Mouse (Mus musculus) 3T3-L1 (cell line): ENCODE results near the gene Gm3448.
A peak's percentile ranks its signal among the peaks of the same experiment; 100 is the strongest.
"Not testable (repeated sequence)": the region's sequence is repeated elsewhere in the genome, so short reads cannot be mapped to it uniquely, and the experiment has no call there.

ENCODE experiments used
- DNase-seq: peaks from one replicate; pipeline ENCODE4 v3.0.0-alpha.2; 2015; ENCODE audit warnings: low read depth, low spot score

Gene Gm3448

DNA sequence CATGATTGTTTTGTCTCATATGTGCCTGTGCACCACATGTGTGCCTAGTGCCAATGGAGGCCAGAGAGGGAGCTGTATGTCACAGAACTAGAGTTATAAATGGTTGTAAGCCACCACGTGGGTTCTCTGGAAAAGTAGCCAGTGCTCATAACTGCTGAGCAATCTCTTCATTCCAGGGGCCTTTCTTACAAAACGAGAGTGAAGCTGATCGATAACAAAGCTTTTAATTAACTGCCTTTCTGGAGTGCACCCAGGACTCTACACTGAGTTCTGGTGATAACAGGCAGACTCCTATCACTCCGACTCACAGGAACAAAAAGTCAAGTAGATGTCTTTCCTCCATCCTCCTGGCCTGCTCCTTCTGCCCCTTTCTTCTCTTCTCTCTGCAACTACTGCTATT is 9.9 kb downstream of the Gm3448 start:
- DNase-seq = not testable (repeated sequence)

DNA sequence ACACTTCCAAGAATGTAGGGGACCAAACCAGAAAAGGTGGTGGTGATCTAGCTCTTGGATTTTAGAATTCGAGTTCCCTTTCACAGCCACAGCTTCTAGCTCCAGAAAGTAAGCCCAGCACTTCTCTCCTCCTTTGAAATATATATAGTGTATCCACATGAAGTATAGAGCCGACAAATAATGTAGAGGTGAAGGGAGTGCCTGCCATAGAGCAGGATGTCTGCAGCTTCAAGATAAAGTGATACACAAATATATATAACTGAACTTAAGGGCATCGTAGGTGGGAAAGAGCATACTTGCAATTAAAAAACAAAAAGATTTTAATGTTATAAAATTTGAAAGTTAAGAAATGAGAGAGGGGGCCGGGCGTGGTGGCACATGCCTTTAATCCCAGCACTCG is 15.8 kb downstream of the Gm3448 start:
- DNase-seq = not testable (repeated sequence)

GRCm38 (mm10) chr17:15024502-15025193 is 16.7 kb downstream of the Gm3448 start:
- not testable (repeated sequence) for DNase-seq

DNA sequence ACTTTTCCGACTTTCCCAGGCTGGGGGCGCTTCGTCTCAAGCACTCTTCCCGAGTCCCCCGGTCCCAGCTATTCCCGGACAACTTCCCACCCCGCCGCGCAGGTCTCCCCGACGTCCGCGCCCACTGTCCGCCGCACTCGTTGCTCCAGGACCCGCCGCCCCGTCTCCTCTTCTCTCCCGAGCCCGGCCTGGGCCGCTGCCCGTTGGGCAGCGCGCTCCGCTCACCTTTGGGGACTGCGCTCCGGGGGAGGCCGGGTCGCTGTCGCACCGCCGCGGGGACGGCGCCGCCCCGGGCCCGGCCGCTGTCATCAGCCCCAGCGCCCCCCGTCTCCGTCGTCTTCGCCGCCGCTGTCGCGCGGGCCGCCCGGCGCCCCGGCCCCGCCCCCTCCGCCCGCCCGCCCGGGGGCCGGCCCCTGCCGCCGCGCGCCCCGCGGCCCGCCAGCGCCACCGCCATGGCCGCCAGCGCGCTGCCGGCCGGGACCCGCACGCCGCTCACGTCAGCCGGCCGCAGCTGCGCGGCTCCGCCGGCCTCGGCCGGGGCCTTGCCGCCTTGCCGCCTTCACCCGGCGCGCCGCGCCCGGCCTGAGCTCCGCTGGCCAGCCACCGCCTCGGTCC is 17.4 kb downstream of the Gm3448 start:
- DNase-seq = not testable (repeated sequence)

DNA sequence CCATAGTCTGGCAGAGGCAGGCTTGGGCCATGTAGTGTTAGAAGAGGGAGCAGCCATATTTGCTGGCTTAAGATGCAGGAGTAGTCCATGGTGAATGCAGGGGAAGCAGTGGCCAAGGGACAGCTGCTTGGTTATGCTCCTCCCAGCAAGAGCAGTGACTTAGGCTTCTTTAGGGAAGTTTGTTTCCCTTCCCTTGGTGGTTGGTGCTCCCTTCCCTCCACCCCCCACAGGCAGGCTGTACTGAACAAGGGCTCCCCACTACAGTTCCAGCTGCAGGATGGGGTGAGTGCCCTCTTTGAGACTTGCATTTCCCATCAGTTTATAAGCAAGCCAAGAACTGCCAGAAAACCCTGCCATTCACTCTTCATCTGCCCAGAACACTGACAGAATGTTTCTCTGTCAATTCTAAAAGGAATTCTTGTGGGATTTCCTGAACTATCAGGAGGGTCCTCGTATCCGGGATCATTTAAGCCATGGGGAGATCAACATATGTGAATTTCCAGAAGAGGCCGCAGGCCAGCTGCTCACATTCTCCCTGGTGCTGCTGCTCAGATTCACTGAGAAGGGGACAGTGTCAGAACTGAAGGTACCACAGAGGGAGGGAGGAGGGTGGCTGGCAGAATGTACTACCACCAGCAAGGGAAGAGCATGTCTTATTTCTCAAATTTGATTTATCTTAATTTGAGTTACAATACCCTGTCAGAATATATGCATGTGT is 19.7 kb downstream of the Gm3448 start:
- DNase-seq = not testable (repeated sequence)

DNA sequence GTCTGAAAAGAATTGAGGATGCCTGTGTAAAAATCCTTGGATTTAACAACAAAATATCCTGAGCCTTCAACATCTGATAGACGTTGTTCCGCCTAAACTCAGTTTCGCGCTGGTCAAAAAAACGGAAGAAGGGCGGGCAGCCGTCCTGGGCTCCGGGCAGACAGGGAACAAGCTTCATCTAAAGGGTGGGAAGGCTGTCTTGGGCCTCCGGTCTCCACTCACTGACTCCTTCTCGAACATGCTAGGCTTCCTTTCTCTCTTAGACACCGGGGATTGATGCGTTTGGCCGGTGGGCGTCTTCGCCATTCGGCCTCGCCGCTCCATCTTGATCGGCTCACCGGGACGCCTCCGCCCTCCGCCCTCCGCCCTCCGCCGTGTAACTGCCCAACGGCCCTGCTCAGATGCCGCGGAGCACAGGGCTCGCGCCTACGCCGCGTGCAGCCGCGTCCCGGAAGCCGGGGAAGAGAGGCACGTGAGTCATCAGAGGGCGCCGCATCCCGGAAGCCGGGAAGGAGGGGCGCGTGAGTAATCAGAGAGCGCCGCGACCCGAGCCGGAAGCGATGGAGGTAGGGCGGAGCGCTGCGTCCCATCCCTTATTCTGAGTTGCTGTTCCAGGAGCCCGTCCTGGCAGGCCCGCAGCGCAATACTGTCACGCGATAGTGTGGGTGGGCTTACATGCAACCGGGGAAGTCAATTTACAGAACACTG is 31.5 kb downstream of the Gm3448 start, which contains the start of gene Gm3435:
Gene Gm3435, plus strand, starts transcription at position 471 of the 708 bp plus-strand sequence.
- DNase-seq = not testable (repeated sequence)

DNA sequence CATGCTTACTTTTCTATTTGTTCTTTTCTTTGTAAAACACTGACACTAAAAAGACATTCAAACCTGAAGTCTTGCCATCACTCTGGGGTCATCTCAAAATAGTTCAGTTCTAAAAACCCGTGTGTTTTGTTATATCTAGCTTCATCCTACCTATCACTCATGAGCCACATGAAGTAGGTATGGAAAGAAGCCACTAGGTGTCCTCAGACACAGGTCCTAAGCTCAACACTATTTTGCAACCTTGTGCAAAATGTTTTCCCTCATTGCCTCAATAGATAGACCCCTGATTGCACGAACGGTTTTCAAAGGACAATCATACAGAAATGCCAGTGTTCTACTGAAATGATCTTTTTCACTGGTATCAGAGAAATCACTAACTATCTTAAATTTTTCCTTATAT is 32.2 kb downstream of the Gm3448 start:
- DNase-seq = not testable (repeated sequence)

DNA sequence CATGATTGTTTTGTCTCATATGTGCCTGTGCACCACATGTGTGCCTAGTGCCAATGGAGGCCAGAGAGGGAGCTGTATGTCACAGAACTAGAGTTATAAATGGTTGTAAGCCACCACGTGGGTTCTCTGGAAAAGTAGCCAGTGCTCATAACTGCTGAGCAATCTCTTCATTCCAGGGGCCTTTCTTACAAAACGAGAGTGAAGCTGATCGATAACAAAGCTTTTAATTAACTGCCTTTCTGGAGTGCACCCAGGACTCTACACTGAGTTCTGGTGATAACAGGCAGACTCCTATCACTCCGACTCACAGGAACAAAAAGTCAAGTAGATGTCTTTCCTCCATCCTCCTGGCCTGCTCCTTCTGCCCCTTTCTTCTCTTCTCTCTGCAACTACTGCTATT is 41.3 kb downstream of the Gm3448 start:
- not testable (repeated sequence) for DNase-seq

GRCm38 (mm10) chr17:14994140-14994539 is 47.2 kb downstream of the Gm3448 start:
- not testable (repeated sequence) for DNase-seq

DNA sequence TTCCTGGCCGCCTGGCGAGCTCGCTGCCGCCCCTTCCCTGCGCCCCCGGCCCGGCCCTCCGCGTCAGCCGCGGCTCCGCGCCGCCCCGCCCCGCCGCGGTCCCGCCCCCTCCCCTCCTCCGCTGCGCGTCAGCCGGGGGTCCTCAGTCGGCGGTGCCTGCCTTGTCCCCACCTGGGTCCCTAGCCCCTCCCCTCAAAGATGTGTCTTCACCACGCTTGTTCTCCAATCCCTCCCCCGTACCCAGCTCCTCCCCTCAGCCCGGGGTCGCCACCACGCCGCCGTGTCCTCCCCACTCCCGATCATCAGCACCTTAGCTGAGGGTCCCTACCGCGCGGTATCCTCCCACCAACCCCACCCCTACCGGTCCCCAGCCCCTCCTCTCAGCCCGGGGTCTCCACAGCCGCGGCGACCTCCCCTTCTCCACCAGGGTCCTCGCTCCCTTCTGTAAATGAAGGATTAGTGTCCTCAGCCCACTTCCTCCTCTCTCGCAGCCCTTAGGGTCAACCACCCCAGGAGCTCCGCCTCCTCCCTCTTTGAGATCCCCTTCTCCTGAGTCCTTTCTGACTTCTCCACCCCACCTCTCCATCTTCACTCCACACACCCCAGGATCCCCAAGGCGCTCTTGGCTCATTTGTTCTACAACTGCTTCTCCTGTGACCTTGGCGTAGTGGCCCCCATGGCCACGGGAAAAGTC is 48.1 kb downstream of the Gm3448 start:
- not testable (repeated sequence) for DNase-seq

- not testable (repeated sequence) for DNase-seq
These were observed 48.7 kb downstream of the Gm3448 start for GRCm38 (mm10) chr17:14992522-14993138.

DNA sequence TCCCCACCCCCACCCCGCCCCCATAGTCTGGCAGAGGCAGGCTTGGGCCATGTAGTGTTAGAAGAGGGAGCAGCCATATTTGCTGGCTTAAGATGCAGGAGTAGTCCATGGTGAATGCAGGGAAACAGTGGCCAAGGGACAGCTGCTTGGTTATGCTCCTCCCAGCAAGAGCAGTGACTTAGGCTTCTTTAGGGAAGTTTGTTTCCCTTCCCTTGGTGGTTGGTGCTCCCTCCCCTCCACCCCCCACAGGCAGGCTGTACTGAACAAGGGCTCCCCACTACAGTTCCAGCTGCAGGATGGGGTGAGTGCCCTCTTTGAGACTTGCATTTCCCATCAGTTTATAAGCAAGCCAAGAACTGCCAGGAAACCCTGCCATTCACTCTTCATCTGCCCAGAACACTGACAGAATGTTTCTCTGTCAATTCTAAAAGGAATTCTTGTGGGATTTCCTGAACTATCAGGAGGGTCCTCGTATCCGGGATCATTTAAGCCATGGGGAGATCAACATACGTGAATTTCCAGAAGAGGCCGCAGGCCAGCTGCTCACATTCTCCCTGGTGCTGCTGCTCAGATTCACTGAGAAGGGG is 51.1 kb downstream of the Gm3448 start:
- DNase-seq = not testable (repeated sequence)

GRCm38 (mm10) chr17:14978362-14979038 is 62.8 kb downstream of the Gm3448 start, which contains the start of the genes 9030025P20Rik and Gm3417:
Gene 9030025P20Rik, plus strand, starts transcription at chr17:14978468.
Gene Gm3417, minus strand, starts transcription at chr17:14978790.
- DNase-seq = not testable (repeated sequence)

- not testable (repeated sequence) for DNase-seq
These were observed 63.5 kb downstream of the Gm3448 start for GRCm38 (mm10) chr17:14977718-14978361.

- not testable (repeated sequence) for DNase-seq
These were observed 72.9 kb downstream of the Gm3448 start for GRCm38 (mm10) chr17:14968373-14968913.

DNA sequence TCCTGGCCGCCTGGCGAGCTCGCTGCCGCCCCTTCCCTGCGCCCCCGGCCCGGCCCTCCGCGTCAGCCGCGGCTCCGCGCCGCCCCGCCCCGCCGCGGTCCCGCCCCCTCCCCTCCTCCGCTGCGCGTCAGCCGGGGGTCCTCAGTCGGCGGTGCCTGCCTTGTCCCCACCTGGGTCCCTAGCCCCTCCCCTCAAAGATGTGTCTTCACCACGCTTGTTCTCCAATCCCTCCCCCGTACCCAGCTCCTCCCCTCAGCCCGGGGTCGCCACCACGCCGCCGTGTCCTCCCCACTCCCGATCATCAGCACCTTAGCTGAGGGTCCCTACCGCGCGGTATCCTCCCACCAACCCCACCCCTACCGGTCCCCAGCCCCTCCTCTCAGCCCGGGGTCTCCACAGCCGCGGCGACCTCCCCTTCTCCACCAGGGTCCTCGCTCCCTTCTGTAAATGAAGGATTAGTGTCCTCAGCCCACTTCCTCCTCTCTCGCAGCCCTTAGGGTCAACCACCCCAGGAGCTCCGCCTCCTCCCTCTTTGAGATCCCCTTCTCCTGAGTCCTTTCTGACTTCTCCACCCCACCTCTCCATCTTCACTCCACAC is 79.7 kb downstream of the Gm3448 start:
- not testable (repeated sequence) for DNase-seq

- DNase-seq = not testable (repeated sequence)
These were observed 80.3 kb downstream of the Gm3448 start, which contains the start of gene Phf10 for GRCm38 (mm10) chr17:14960951-14961556. Gene Phf10, minus strand, starts transcription at chr17:14961273.

DNA sequence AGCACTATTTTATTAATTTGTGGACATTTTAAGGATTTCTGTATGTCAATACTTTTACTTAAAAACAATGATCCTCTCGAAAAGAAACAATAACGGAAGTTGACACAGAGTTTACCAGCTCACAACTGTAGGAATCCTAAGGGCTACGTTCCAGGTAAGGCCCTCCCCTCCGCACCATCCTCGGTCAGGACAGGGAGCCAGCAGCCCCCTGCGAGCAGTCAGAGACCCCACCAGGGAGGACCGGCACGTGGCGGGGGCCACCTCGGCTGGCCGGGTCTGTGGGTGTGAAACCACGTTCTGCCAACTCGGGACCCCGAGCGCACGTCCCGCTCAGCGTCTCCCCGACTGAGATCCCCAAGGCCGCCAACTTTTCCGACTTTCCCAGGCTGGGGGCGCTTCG is 80.8 kb downstream of the Gm3448 start:
- DNase-seq = peak; percentile 37
